Mouse (Mus musculus) small intestine, adult 2 months (tissue): ENCODE results near the gene Ccna1.

ENCODE experiments used
- CTCF ChIP-seq: fragments of 200-500 bp; IDR thresholded peaks from 2 replicates; pipeline ENCODE4 v1.5.1; 2012; ENCODE audit warnings: low read depth, mild to moderate bottlenecking, control low read depth, inconsistent platforms, low read length, moderate library complexity, mixed read lengths; ENCODE audit not compliant: insufficient replicate concordance, insufficient read length; ENCODE audit errors: extremely low read depth
- POLR2A ChIP-seq: fragments of 200-500 bp; IDR thresholded peaks from 2 replicates; pipeline ENCODE4 v1.6.1; 2012; ENCODE audit warnings: low read depth, mild to moderate bottlenecking, control low read depth, inconsistent platforms, low read length, moderate library complexity

GRCm38 (mm10) chr3:55098014-55098413 lies 42.7 kb upstream of the Ccna1 start:
- TF ChIP-seq CTCF (no peak), POLR2A (no peak)
